Mouse (Mus musculus) adrenal gland, adult (tissue): ENCODE results near the gene Gm20388.
"Not testable (repeated sequence)": the region's sequence is repeated elsewhere in the genome, so short reads cannot be mapped to it uniquely, and the experiment has no call there.

Experiments used
- DNase-seq, 2 experiments: peaks; one replicate each; pipeline ENCODE4 v3.0.0; 2022 to 2023; ENCODE audit warnings: low spot score in 1 of 2; ENCODE audit not compliant: inconsistent age in 2 of 2

Gene Gm20388

DNA sequence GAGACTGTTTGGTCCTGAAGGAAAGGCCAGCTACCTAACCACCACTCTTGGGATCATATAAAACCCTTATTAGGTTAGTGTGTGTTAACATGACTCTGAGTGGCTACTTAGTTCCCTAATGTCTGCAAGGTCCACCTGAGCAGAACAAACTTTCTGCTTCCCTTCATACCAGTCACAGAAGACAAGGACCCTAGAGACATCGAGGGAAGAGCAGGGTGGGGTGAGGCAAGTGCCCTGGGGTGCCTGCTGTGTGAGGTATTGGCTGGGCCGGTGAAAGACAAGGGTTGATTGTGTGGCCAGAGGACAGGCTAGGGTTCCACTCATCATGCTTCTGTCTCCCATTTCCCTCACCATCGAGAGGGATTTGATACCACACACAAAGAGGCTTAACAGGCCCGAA is 847.4 kb downstream of the Gm20388 start:
- DNase-seq = no peak

GRCm38 (mm10) chr8:120759847-120760246 is 849.2 kb downstream of the Gm20388 start:
- DNase-seq = peak; percentile 40 to 75

DNA sequence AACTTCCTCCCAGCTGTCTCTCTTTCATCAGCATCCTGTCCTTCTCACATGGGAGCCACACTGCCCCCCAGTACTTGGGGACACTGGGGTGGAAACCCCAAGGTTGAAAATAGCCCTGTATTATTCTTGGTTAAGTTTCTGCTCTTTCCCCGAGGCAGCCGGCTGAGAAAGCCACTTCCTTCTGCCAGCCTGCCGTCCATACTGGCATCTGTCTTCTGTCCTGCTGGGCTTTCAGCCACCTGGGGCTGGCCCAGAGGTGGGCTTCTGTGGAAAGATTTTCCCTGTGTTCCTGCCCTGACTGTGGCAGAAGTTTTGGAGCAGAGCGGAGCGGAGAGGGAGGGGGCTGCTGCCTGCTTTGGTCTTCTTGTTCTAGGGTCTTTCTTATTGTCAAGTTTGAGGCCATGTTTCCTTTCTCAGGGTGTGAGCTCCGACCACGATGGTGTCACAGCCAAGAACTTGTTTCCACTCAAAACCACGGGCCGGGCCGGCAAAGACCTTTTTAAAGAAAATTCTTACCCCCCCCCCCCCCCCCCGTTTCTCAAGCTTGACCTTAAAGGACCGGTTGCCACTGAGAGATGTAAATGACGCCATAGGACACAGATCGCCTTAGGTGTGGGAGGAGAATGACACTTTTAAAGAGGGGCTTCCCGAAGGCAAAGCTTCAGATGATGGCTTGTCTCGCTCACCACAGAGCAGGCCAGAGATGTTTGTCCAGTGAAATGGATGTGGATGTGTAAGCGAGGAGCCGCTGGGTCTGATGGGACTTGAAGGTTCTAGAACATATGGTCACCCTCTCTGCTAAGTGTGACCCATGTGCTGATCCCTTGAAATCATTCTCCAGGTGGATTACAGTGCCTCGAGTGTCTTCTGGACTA is 849.9 kb downstream of the Gm20388 start:
- DNase-seq = no peak

DNA sequence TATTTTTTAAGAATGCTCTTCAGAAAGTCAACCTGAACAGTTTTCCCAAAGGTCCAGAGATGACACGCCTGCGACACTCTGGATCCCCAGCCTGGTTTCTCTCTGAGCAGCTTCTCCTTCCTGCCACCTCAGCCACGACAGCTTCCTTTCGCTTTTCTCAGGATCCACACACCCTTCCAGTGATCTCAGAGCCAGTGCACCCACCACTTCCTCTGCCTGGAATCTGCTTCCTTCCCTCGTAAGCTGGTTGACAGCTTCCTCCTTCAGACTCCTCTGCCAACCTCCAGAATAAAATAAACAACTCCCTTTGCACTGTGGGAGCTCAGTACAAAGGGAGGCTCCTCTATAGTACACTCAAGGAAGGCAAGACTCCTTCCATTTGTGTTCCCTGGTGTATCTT is 852.6 kb downstream of the Gm20388 start:
- peak in 1 of 2 experiments; percentile 54 for DNase-seq

- DNase-seq = no peak
Observed at GRCm38 (mm10) chr8:120764638-120765037, 854.0 kb downstream of the Gm20388 start.

GRCm38 (mm10) chr8:120766622-120767021 is 856.0 kb downstream of the Gm20388 start:
- no peak for DNase-seq

GRCm38 (mm10) chr8:120768454-120769218 is 858.0 kb downstream of the Gm20388 start:
- no peak for DNase-seq

GRCm38 (mm10) chr8:120777184-120777583 is 866.5 kb downstream of the Gm20388 start:
- DNase-seq = no peak

DNA sequence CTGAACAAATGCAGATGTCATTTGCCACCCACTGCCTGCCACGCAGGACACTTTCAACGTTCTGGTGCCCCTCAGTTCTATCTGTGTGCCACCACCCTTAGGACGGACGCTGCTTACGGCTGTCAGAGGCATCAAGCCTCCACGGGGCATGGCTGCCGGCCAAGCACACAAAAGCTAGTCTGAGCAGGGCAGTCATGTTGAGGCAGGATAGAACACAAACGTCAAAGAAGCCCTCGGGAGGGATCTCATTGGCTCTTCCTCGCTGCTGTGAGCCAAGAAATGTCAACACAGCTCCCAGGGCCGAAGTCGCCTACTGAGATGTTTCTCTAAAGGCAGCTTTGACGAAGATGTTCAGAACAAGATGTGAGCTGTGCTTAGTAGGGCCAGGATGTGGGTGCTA is 867.1 kb downstream of the Gm20388 start:
- no peak for DNase-seq

DNA sequence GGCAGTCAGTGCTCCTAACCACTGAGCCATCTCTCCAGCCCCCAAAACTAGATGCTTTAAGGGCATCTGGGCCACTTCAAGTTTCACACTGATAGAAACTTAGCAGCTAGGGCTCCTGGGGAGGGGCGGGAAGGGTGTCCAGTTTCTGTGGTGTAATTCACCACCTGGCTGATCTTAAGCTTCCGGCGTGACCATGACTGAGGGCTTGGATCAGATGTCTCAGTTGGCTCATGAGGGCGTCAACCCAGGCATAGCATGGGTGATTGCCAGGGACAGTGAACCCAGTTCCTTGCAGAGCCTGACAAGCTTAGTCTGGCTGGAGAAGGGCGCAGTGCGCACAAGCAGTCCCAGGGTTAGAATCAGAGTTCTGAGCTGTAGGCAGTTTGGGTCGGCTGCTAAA is 868.5 kb downstream of the Gm20388 start:
- no peak for DNase-seq

GRCm38 (mm10) chr8:120783781-120784180 is 873.1 kb downstream of the Gm20388 start:
- no peak for DNase-seq

DNA sequence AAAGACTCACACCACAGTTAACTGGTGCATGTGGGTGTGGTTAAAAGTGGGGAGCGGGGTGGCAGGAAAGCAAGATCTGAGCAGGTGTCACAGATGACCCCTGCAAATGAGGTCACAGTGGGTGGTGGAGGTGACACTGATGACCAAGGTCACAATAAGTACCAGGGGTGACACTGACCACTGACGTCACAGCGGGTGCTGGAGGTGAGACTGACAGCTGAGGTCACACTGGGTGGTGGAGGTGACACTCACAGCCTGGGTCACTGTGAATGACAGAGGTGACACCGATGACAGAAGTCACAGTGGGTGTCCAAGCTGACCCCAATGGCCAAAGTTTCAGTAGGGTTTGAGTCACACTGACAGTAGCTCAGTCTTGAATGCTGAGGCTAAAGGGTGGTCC is 876.1 kb downstream of the Gm20388 start:
- DNase-seq = no peak

DNA sequence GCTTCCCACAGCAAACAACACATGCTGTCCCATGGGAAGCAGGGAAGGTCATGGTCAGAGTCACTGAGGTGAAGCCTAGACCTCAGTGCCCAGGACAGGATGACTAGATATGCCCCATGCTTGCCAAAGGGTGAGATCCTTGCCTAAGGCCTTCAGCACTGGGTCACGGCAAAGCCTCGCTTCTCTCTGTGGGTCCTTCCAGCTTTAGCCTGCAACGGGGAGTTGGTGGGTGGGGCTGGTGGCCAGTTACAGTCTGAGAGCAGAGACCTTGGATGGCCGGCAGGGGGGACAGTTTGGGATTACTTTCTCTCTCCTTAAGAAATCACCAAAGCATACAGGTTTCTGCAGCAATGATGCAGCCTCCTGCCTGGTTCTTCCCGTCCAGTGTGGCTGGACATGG is 877.0 kb downstream of the Gm20388 start:
- peak in 1 of 2 experiments; percentile 67 for DNase-seq

- no peak for DNase-seq
Observed at GRCm38 (mm10) chr8:120792710-120793109, 882.1 kb downstream of the Gm20388 start.

DNA sequence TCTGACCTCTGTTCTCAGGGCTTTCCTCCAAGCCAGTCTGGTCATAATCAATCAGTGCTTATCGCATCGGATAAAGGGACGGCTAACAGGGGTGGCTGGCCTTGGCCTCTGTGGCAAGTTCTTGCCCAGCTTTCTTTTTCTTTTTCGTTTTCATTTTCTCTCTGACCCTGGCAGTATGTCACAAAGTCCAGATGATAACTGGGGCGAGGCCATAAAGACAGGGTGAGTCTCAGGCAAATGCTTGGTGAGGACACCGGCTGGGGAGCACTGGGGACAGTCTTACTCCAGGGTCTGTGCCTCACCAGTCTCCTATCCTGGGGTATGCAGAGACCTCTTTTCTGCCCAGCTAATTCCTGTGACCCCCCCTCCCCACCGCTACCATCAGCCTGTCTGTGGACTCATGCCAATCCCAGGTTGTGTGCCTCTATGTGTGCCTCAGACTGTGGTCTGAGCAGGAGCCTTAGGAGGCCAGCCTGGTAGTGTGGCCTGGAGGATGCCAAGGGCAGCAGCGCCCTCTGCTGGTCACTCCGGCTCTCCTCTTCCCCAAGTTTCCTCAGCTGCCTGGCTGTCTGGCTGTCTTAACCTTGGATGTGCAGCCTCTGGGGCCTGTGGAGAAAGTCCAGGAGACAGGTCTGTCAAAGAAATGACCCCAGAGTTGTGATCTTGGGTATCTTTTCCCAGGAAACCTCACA is 885.4 kb downstream of the Gm20388 start:
- peak; percentile 85 to 95 for DNase-seq

GRCm38 (mm10) chr8:120797019-120797727 is 886.5 kb downstream of the Gm20388 start:
- DNase-seq = no peak

- DNase-seq = peak; percentile 42 to 86
Observed at GRCm38 (mm10) chr8:120800308-120800865, 889.7 kb downstream of the Gm20388 start.

DNA sequence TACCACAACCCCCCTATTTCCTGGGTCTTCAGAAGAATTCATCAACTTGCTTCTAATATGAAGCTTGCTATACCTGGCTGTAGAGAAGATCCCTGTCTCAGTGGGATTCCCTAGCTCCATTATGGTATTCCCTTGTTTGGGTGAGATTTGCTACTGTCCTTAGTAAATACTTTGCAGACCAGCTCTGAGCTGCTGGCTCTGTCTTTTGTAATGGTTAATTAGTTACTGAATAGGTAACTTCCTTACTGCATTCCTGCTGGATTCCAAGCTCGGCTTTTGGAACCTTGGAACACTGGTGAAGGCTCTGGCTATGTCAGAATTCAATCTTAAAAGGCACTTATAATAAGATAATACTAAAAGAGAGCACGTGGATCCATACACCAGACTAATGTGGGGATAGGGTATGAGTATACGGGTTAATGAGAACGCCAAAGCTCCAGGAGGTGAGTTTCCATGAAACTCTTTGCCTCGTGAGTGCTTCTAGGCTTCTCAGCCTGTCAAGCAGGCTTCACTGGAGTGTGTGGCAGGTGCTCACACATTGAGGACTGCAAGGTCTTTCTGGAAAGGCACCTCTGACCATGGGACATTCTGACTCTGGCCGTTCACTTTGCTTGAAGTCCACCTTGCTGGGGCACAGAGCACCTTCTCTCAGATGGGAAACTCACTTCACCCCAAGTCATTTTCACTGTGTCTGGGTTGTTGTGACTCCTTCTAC is 893.2 kb downstream of the Gm20388 start:
- DNase-seq = not testable (repeated sequence)

DNA sequence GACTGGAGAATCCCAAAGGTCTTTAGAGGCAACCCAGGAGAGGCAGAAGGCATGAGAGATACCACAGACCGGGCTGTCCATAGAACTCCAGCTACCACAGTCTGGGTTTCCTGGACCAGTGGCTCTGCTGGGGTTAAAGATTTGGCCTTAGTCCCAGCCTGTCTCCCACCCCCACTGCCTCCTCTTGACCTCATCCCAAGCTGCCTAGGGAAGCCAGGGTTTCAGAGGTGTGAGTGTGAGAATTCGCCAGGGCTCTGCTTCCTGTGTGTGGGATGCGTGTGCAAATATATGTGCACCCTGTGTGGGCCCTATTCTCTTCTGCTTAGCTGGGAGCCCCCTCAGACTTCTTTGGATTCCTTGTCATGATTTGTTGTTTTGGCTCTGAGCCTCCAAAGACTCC is 894.1 kb downstream of the Gm20388 start:
- DNase-seq = no peak

- DNase-seq = no peak
Observed at GRCm38 (mm10) chr8:120806780-120807264, 896.2 kb downstream of the Gm20388 start.
